Mouse (Mus musculus): ENCODE results near the gene Alkal2. TPM values are rescaled to one million over a fixed set of nuclear protein-coding genes. Genes with fewer than 3 reads are reported as not detected.
A peak's percentile ranks its signal among the peaks of the same experiment; 100 is the strongest.

The Alkal2 gene
- 9.1 and 15.0 TPM in 2 replicates for polyA plus RNA-seq (2016; fragmentation: Nextera tagmentation; extraction: Ambion mirVana)

DNA sequence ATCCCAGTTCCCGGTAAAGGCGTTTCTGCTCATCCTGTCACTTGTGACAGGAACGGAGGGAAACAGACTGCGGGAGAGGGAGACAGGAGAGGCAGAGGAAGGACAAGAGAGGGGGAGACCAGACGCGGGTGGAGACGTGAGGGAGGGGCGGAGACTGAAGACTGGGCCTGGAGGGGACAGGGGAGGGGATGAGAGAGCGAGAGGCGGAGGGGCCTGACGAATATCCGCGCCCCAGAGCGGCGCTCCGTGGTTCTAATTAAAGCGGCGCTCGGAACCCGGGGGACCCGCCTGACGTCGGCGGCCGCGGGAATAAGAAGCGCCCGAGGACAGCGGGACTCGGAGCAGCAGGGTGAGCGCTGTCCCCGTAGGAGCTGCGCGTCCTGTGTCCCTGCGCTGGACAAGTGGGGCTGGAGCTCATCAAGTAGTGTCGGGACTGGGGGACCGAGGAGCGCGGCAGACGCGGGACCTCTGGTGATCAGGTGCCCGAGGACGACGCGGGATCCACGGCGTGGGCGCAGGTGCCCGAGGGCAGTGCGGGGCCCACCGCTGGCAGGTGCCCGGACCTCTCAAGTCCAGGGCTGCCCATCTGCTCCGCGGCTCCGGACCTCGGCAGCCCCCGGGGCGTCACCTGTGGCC lies at the start of gene Alkal2:
Gene Alkal2, plus strand, starts transcription at position 337 of the 636 bp plus-strand sequence.
- WGBS, result under 1% methylated on average over 58 of the region's 58 CpGs
- H3K4me1 ChIP-seq, result peaks cover 5% of the 10 kb centered on the region; the same call in 1 of the 2 replicates
- peak within 1 kb of the TSS; percentile 94 for H3K4me2 ChIP-seq (replicated peaks)
- ATAC-seq (ENCODE audit: insufficient number of reproducible peaks, insufficient read depth, low FRiP score, low TSS enrichment), result peak; percentile 36; the same call in 1 of the 2 replicates
- no peaks in the 10 kb centered on the region for H3K9me3 ChIP-seq
- H3K4me3 ChIP-seq, result peak within 1 kb of the TSS; percentile 58
- no peak within 1 kb of the TSS for H3K27ac ChIP-seq
- peak within 1 kb of the TSS; percentile 49 for H3K9ac ChIP-seq
- no peaks in the 10 kb centered on the region for H3K36me3 ChIP-seq
- peaks cover 40% of the 10 kb centered on the region for H3K27me3 ChIP-seq

DNA sequence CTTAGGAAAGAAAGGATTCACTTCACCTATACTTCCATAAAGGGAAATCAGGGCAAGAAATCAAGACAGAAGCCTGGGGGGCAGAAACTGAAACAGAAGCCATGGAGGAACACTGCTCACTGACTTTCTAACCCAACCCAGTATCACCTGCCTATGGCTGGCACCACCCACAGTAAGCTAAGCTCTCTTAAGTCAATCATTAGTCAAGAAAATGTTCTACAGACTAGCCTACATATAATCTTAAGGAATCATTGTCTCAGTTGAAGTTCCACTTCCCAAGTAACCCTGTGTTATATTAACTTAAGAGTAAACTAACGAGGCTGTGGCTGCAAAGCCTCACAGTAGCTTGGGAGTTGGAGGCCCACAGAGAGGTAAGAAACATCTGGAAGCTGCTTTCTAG lies 35.6 kb upstream of the Alkal2 start:
- H3K4me1 ChIP-seq, result no peaks in the 10 kb centered on the region
- ATAC-seq (ENCODE audit: insufficient number of reproducible peaks, insufficient read depth, low FRiP score, low TSS enrichment), result no peak
- H3K4me3 ChIP-seq, result no peak overlapping the region
- no peaks in the 10 kb centered on the region for H3K27me3 ChIP-seq
- no peak overlapping the region for H3K4me2 ChIP-seq (replicated peaks)
- no peaks in the 10 kb centered on the region for H3K9me3 ChIP-seq
- WGBS, result 33% methylated on average over 1 of the region's 1 CpGs
- H3K9ac ChIP-seq, result no peak overlapping the region
- H3K27ac ChIP-seq, result no peak overlapping the region
- H3K36me3 ChIP-seq, result no peaks in the 10 kb centered on the region

DNA sequence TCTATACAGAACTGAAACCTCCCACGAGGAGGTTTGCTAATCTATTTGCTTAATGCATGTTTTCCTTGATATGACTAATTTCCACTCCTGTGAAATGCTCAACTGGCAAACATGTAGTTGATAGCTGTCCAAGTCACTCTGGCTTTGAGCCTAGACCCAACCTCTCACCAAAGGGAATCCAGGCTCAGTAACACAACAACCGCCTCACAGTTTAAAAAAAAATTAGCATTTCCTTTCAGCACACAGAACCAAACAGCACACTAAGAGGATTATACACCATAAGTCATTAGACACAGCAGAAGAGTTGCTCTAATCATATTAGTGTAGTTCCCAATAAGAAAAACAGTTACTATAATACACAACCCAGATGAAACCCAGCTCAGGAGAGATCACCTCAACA lies 33.2 kb upstream of the Alkal2 start:
- ATAC-seq (ENCODE audit: insufficient number of reproducible peaks, insufficient read depth, low FRiP score, low TSS enrichment), result no peak
- H3K4me2 ChIP-seq (replicated peaks), result no peak overlapping the region
- WGBS, result 73% methylated on average over 2 of the region's 2 CpGs
- H3K9ac ChIP-seq, result no peak overlapping the region
- H3K36me3 ChIP-seq, result no peaks in the 10 kb centered on the region
- H3K27me3 ChIP-seq, result no peaks in the 10 kb centered on the region
- H3K4me1 ChIP-seq, result no peaks in the 10 kb centered on the region
- no peaks in the 10 kb centered on the region for H3K9me3 ChIP-seq
- no peak overlapping the region for H3K4me3 ChIP-seq
- no peak overlapping the region for H3K27ac ChIP-seq

DNA sequence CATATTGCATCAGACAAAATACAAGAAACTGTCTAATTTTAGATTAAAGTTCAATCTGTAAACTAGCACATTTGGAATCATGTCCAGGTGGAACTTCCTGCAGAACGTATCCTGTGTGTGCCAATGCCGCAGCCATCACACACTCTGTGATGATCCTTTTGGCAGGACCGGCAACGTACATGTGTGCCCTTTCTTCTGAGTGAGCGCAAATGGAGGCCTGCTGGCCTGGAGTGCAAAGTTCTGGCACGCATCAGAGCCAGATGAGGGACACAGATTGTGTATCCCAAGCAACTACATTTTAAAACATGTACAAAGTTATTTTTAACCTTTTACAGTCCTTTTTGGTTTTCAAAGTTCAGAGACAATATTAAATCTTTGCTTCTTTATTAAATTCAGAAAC lies 32.3 kb upstream of the Alkal2 start:
- H3K9ac ChIP-seq, result no peak overlapping the region
- H3K36me3 ChIP-seq, result no peaks in the 10 kb centered on the region
- no peaks in the 10 kb centered on the region for H3K9me3 ChIP-seq
- WGBS, result 84% methylated on average over 6 of the region's 6 CpGs
- H3K27me3 ChIP-seq, result no peaks in the 10 kb centered on the region
- no peak overlapping the region for H3K27ac ChIP-seq
- H3K4me1 ChIP-seq, result no peaks in the 10 kb centered on the region
- no peak for ATAC-seq (ENCODE audit: insufficient number of reproducible peaks, insufficient read depth, low FRiP score, low TSS enrichment)
- no peak overlapping the region for H3K4me3 ChIP-seq
- H3K4me2 ChIP-seq (replicated peaks), result no peak overlapping the region

DNA sequence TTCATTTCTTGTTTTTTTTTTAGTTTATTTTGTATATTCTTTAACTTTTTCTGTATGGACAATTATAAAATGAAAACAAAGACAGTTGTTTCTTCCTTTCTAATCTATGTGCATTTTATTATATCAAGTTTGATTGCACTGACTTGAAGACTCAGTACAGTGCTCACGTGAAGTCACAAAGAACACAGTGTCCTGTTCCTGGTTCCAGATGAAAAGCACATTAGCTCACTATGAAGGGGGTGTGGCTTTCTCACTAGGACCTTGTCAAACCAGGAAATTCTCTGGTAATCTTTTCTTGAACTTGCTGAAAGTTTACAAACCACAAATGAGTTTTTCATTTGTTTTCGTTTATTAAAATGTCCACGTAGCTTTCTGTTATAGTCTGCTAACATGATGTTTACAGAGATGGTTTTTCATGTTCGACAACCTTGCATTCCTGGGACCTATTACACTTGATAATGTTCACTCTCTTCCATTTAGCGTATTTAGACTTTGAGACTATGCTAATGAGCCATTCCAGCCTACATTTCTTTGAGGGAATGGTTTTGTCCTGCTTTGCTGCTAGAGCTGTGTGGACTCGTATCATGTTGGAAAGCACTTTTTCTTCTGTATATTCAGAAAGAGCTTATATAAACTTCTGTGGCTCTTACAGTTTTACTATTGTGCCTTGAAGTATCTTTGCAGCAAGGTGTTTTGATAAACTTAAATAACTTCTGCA lies 28.5 kb upstream of the Alkal2 start:
- H3K9me3 ChIP-seq, result no peaks in the 10 kb centered on the region
- no peak for ATAC-seq (ENCODE audit: insufficient number of reproducible peaks, insufficient read depth, low FRiP score, low TSS enrichment)
- H3K4me1 ChIP-seq, result no peaks in the 10 kb centered on the region
- H3K9ac ChIP-seq, result no peak overlapping the region
- H3K27ac ChIP-seq, result no peak overlapping the region
- H3K4me2 ChIP-seq (replicated peaks), result no peak overlapping the region
- H3K4me3 ChIP-seq, result no peak overlapping the region
- 73% methylated on average over 6 of the region's 6 CpGs for WGBS
- no peaks in the 10 kb centered on the region for H3K36me3 ChIP-seq
- no peaks in the 10 kb centered on the region for H3K27me3 ChIP-seq

DNA sequence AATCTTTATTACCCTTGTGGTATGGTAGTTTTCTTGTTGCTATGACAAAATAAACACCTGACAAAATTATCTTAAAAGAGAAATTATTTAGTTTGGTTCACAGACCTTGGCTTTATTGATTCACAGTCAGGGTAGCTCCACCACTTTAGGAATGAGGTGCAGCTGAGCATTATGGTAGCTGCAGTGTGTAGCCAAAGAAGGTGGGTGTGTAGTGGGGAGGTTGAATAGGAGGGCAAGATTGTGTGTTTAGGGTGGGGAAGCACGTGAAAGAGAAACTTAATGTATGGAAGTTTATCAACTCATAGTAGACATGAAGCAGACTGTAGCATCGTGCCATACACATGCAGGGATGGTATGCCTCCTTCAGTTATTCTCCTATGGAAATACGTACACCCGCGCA lies 27.9 kb upstream of the Alkal2 start:
- ATAC-seq (ENCODE audit: insufficient number of reproducible peaks, insufficient read depth, low FRiP score, low TSS enrichment), result no peak
- Histone ChIP-seq H3K4me2 (replicated peaks) (no peak overlapping the region), H3K9me3 (no peaks in the 10 kb centered on the region), H3K4me1 (no peaks in the 10 kb centered on the region), H3K27ac (no peak overlapping the region), H3K9ac (no peak overlapping the region), H3K36me3 (no peaks in the 10 kb centered on the region), H3K4me3 (no peak overlapping the region), H3K27me3 (no peaks in the 10 kb centered on the region)
- WGBS, result 88% methylated on average over 5 of the region's 5 CpGs

DNA sequence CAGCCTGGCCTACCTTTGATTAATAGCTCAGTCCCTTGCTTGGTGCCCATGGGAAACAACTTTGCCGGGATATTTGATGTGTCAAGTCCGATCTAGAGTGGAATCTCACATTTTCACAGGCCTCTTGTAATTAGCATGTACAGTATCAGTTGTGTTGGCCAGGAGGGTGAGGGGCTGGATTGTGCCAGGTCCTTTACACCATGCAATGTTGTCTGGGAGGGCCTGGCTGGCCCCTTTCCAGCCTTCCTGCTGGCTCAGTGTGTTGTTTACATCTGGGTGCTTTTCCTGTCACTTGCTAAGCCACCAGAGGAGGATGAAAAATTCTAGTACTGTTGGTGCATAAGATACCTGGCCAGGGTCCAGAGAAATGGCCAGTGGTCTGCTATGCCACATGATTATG lies 19.8 kb upstream of the Alkal2 start:
- Histone ChIP-seq H3K36me3 (no peaks in the 10 kb centered on the region), H3K27ac (no peak overlapping the region), H3K9ac (no peak overlapping the region), H3K4me1 (peaks cover 4% of the 10 kb centered on the region; the same call in 1 of the 2 replicates), H3K4me3 (no peak overlapping the region), H3K4me2 (replicated peaks) (no peak overlapping the region), H3K27me3 (no peaks in the 10 kb centered on the region), H3K9me3 (no peaks in the 10 kb centered on the region)
- WGBS, result 66% methylated on average over 2 of the region's 2 CpGs
- ATAC-seq (ENCODE audit: insufficient number of reproducible peaks, insufficient read depth, low FRiP score, low TSS enrichment), result no peak

DNA sequence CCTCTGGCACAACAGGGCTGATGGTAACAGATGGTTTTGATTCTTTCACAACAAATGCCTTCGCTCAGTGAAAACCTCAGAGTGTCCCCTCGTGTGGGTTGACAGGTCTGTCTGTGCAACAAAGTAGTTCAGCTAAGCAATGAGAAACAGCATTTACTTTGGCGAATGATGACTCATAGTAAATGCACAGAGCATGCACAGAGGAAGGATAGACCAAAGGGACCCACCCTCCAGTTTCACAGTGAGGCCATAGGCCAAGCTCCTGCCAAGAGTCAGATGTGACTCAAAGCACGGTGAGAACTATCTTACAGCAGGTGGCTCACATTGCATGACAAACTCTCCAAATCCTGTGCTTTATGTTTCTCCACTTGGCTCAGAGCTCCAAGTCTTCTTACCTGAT lies 18.3 kb upstream of the Alkal2 start:
- Histone ChIP-seq H3K9me3 (no peaks in the 10 kb centered on the region), H3K27ac (no peak overlapping the region), H3K27me3 (no peaks in the 10 kb centered on the region), H3K4me2 (replicated peaks) (no peak overlapping the region), H3K4me3 (no peak overlapping the region), H3K9ac (no peak overlapping the region), H3K4me1 (peaks cover 4% of the 10 kb centered on the region; the same call in 1 of the 2 replicates), H3K36me3 (no peaks in the 10 kb centered on the region)
- 49% methylated on average over 4 of the region's 4 CpGs for WGBS
- ATAC-seq (ENCODE audit: insufficient number of reproducible peaks, insufficient read depth, low FRiP score, low TSS enrichment), result no peak

DNA sequence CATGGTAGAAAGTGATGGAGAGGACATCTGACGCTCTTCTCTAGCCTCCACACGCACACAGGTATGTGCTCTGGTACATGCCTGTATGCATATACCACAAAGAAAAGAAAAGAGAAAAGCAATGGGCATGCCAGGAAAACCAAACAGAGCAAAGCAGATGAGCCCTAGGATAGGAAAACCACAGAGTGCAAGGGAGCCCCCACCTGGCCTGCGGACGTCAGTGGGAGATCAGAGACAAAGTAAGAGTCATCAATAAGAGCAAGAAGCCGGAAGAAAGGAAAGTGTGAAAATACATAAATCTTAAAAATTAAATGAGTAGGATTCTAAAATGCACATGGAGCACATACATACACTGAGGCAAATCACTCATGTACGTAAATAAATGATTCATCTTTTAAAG lies 4.7 kb upstream of the Alkal2 start:
- H3K27ac ChIP-seq, result no peak overlapping the region
- no peak overlapping the region for H3K4me2 ChIP-seq (replicated peaks)
- no peaks in the 10 kb centered on the region for H3K9me3 ChIP-seq
- H3K36me3 ChIP-seq, result no peaks in the 10 kb centered on the region
- no peak overlapping the region for H3K9ac ChIP-seq
- no peak overlapping the region for H3K4me3 ChIP-seq
- H3K27me3 ChIP-seq, result peaks cover 25% of the 10 kb centered on the region
- peaks cover 5% of the 10 kb centered on the region; the same call in 1 of the 2 replicates for H3K4me1 ChIP-seq
- no peak for ATAC-seq (ENCODE audit: insufficient number of reproducible peaks, insufficient read depth, low FRiP score, low TSS enrichment)
- WGBS, result 66% methylated on average over 6 of the region's 6 CpGs

DNA sequence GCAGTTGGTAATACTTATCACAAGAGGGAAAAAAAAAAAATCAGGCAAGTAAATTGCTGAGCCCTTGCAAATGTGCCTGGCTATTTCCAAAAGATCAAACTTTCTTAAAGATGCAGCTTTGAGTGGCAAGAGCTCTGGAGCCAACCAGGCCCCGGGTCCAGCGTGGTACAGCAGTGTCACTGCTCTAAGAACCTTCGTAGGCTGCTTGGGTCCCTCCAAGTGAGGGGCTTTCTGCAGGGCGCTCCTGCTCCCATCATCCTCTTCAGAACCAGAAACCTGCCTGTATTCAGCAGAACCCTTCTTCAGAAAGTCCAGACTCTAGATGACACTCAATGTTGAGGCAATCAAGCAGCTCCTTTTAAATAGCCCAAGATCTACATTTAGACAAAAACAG lies 533 bp upstream of the Alkal2 start:
- H3K9ac ChIP-seq, result peak overlapping the region; percentile 49; the same call in 1 of the 2 replicates
- H3K4me3 ChIP-seq, result peak overlapping the region; percentile 58
- peak overlapping the region; percentile 94 for H3K4me2 ChIP-seq (replicated peaks)
- H3K27ac ChIP-seq, result no peak overlapping the region
- H3K4me1 ChIP-seq, result peaks cover 5% of the 10 kb centered on the region; the same call in 1 of the 2 replicates
- no peaks in the 10 kb centered on the region for H3K36me3 ChIP-seq
- no peaks in the 10 kb centered on the region for H3K9me3 ChIP-seq
- 22% methylated on average over 4 of the region's 4 CpGs for WGBS
- peaks cover 40% of the 10 kb centered on the region for H3K27me3 ChIP-seq
- ATAC-seq (ENCODE audit: insufficient number of reproducible peaks, insufficient read depth, low FRiP score, low TSS enrichment), result no peak

DNA sequence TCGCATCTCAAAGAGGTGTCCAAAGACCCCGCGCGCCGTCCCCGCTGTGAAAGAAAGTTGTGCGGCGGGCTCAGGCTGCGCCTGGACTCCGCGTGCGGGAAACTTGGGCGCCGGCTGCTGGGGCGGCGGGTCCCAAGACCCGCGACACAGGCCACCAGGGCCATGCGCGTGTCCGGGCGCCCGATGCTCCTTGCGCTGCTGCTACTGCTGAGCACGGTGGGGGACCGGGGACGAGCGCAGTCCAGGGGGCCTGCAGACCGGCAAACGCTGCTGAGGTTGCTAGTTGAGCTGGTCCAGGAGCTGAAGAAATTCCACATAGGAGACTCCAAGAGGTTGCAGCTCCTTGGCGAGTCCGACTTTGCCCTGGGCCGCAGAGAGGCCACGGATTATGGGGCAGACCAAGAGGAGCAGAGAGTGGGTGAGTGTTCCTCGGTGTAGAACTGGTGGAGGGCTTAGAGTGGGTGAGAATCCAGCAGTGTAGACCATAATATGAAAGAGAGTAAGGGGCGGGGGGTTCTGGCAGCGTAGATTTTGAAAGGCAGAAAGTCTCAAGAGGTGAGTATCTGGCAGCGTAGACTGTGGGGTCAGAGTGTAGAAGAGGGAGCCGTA lies 604 bp downstream of the Alkal2 start:
- H3K27me3 ChIP-seq, result peaks cover 40% of the 10 kb centered on the region

More for the DNA sequence above, 604 bp downstream of the Alkal2 start:
- ATAC-seq (ENCODE audit: insufficient number of reproducible peaks, insufficient read depth, low FRiP score, low TSS enrichment), result peak; percentile 44; the same call in 1 of the 2 replicates
- WGBS, result 7% methylated on average over 39 of the region's 39 CpGs
- Histone ChIP-seq H3K4me2 (replicated peaks) (peak overlapping the region; percentile 94), H3K4me1 (peaks cover 5% of the 10 kb centered on the region; the same call in 1 of the 2 replicates), H3K9me3 (no peaks in the 10 kb centered on the region), H3K27ac (no peak overlapping the region), H3K36me3 (no peaks in the 10 kb centered on the region), H3K9ac (peak overlapping the region; percentile 49), H3K4me3 (peak overlapping the region; percentile 58)

Measured in embryonic facial prominence, embryonic 12.5 days (tissue).